Mouse (Mus musculus): ENCODE data around the gene Klra17. TPM values are rescaled to one million over a fixed set of nuclear protein-coding genes. Genes with fewer than 3 reads are reported as not detected.
"Not testable (repeated sequence)": the region's sequence is repeated elsewhere in the genome, so short reads cannot be mapped to it uniquely, and the experiment has no call there.

The Klra17 gene
- total RNA-seq (2014; rRNA removed), result 0.09 and 0.34 TPM in 2 replicates
- polyA plus RNA-seq (2012; rRNA removed), result not detected in 2 replicates

GRCm38 (mm10) chr6:129876549-129876948 is at the start of gene Klra17:
Klra17 (minus strand) TSS chr6:129876672.
- peak; percentile 1 for DNase-seq (ENCODE audit: extremely low read depth, low read depth, low spot score)
- 34% methylated on average over 1 of the region's 1 CpGs for WGBS
- Histone ChIP-seq H3K9ac (ENCODE audit: low read depth, low read length) (no peak within 1 kb of the TSS), H3K27ac (replicated peaks; ENCODE audit: insufficient read depth, low read depth, low read length) (no peak within 1 kb of the TSS), H3K27me3 (ENCODE audit: control insufficient read depth, insufficient read depth, low read length) (no peaks in the 10 kb centered on the region), H3K79me2 (ENCODE audit: control insufficient read depth, insufficient read depth, low read length) (no peaks in the 10 kb centered on the region), H3K4me1 (ENCODE audit: control insufficient read depth, insufficient read depth, low read length) (no peaks in the 10 kb centered on the region), H3K36me3 (ENCODE audit: control insufficient read depth, insufficient read depth, low read length) (no peaks in the 10 kb centered on the region), H3K4me3 (ENCODE audit: insufficient read depth, low read depth, low read length) (no peak within 1 kb of the TSS)
- TF ChIP-seq CTCF (IDR thresholded peaks at IDR 0.05; ENCODE audit: low read depth, low read length), result no peak
- TF ChIP-seq POLR2A (IDR thresholded peaks at IDR 0.05; ENCODE audit: extremely low read depth, insufficient read depth, low read length), result no peak

DNA sequence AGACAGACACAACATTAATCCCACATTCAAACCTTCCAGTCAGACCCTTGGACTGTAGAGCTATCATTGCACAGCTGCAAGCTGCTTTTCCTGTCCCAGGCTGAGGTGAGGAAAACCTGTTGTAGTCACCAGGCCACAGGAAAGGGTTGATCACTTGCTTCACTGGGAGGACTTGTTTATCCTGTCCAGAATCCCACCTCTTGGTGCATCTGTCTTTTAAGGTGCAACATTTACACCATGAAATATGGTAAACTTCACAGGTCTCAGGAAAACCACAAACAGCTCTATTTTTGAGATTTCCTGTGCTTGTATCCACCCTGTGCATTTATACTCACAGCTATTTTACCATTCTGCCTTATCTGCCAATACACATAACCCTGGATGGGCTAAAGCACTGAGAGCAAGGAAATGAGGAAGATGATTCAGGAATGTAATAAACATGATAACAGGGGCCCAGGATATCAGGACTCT is 41.0 kb upstream of the Klra17 start, which contains the start of gene Klra5:
Gene Klra5 (minus strand): TSS at position 175 of the 471 bp plus-strand sequence.
- not testable (repeated sequence) for H3K79me2 ChIP-seq (ENCODE audit: control insufficient read depth, insufficient read depth, low read length); H3K4me3 ChIP-seq (ENCODE audit: insufficient read depth, low read depth, low read length); H3K36me3 ChIP-seq (ENCODE audit: control insufficient read depth, insufficient read depth, low read length); H3K27me3 ChIP-seq (ENCODE audit: control insufficient read depth, insufficient read depth, low read length); H3K4me1 ChIP-seq (ENCODE audit: control insufficient read depth, insufficient read depth, low read length); DNase-seq (ENCODE audit: extremely low read depth, low read depth, low spot score); H3K27ac ChIP-seq (replicated peaks; ENCODE audit: insufficient read depth, low read depth, low read length); H3K9ac ChIP-seq (ENCODE audit: low read depth, low read length)

DNA sequence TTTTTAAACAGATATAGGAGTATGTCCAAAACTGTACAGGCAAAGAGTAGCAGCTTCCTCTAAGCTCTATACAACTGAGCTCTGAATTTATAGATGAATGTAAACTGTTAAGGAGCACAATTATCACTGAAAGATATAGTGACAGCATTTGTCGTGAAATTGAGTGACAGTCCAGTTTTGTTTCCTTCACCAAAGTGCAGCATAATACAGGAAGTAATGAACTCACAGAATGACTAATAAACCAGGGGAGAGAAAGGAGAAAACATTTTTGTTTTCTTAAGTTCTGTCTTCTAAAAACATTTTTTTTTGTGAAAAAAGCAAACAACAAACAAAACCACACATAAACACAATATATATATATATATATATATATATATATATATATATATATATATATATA is 40.5 kb upstream of the Klra17 start:
- DNase-seq (ENCODE audit: extremely low read depth, low read depth, low spot score), result no peak
- Histone ChIP-seq H3K27ac (replicated peaks; ENCODE audit: insufficient read depth, low read depth, low read length) (no peak overlapping the region), H3K9ac (ENCODE audit: low read depth, low read length) (no peak overlapping the region), H3K4me3 (ENCODE audit: insufficient read depth, low read depth, low read length) (no peak overlapping the region), H3K36me3 (ENCODE audit: control insufficient read depth, insufficient read depth, low read length) (no peaks in the 10 kb centered on the region), H3K79me2 (ENCODE audit: control insufficient read depth, insufficient read depth, low read length) (no peaks in the 10 kb centered on the region), H3K27me3 (ENCODE audit: control insufficient read depth, insufficient read depth, low read length) (no peaks in the 10 kb centered on the region), H3K4me1 (ENCODE audit: control insufficient read depth, insufficient read depth, low read length) (no peaks in the 10 kb centered on the region)
- no peak for TF ChIP-seq POLR2A (IDR thresholded peaks at IDR 0.05; ENCODE audit: extremely low read depth, insufficient read depth, low read length)
- no peak for TF ChIP-seq CTCF (IDR thresholded peaks at IDR 0.05; ENCODE audit: low read depth, low read length)
- WGBS, result 76% methylated on average over 1 of the region's 1 CpGs

- TF ChIP-seq CTCF (IDR thresholded peaks at IDR 0.05; ENCODE audit: low read depth, low read length) (no peak), POLR2A (IDR thresholded peaks at IDR 0.05; ENCODE audit: extremely low read depth, insufficient read depth, low read length) (no peak)
- Histone ChIP-seq H3K4me3 (ENCODE audit: insufficient read depth, low read depth, low read length) (no peak overlapping the region), H3K9ac (ENCODE audit: low read depth, low read length) (no peak overlapping the region), H3K36me3 (ENCODE audit: control insufficient read depth, insufficient read depth, low read length) (no peaks in the 10 kb centered on the region), H3K27ac (replicated peaks; ENCODE audit: insufficient read depth, low read depth, low read length) (no peak overlapping the region), H3K79me2 (ENCODE audit: control insufficient read depth, insufficient read depth, low read length) (no peaks in the 10 kb centered on the region), H3K27me3 (ENCODE audit: control insufficient read depth, insufficient read depth, low read length) (no peaks in the 10 kb centered on the region), H3K4me1 (ENCODE audit: control insufficient read depth, insufficient read depth, low read length) (no peaks in the 10 kb centered on the region)
- 78% methylated on average over 2 of the region's 2 CpGs for WGBS
- DNase-seq (ENCODE audit: extremely low read depth, low read depth, low spot score), result no peak
Measured at GRCm38 (mm10) chr6:129882525-129882924, 6.1 kb upstream of the Klra17 start.

GRCm38 (mm10) chr6:129862349-129862748 is 14.1 kb downstream of the Klra17 start, which contains the start of gene Gm17631:
Gm17631 (plus strand) TSS chr6:129862649.
- H3K27ac ChIP-seq (replicated peaks; ENCODE audit: insufficient read depth, low read depth, low read length); H3K36me3 ChIP-seq (ENCODE audit: control insufficient read depth, insufficient read depth, low read length); H3K4me1 ChIP-seq (ENCODE audit: control insufficient read depth, insufficient read depth, low read length); H3K27me3 ChIP-seq (ENCODE audit: control insufficient read depth, insufficient read depth, low read length); H3K4me3 ChIP-seq (ENCODE audit: insufficient read depth, low read depth, low read length); DNase-seq (ENCODE audit: extremely low read depth, low read depth, low spot score); H3K79me2 ChIP-seq (ENCODE audit: control insufficient read depth, insufficient read depth, low read length); H3K9ac ChIP-seq (ENCODE audit: low read depth, low read length): not testable (repeated sequence)
- WGBS, result no CpG with 5 or more reads among the region's 3 CpGs

DNA sequence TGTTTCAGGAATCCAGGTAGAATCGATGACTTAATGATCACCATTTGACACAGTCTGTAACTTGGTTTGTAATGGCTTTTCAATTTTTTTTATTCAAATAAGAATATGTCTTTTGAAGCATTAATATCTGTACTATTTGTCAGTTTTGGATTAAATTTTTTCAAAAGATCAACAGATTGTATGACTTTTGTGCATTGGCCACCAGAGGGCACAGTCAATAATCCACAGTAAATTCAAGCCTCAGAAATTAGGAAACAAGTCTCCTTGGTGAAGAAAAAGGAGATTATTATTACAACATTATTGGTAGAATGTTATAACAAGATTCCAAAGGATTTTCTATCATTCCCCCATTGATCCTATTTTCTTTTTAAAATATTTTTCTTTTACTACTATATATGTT is 50.9 kb downstream of the Klra17 start:
- whole genome bisulfite sequencing, result 86% methylated on average over 1 of the region's 1 CpGs
- Histone ChIP-seq H3K9ac (ENCODE audit: low read depth, low read length) (no peak overlapping the region), H3K4me3 (ENCODE audit: insufficient read depth, low read depth, low read length) (no peak overlapping the region), H3K79me2 (ENCODE audit: control insufficient read depth, insufficient read depth, low read length) (no peaks in the 10 kb centered on the region), H3K27me3 (ENCODE audit: control insufficient read depth, insufficient read depth, low read length) (no peaks in the 10 kb centered on the region), H3K36me3 (ENCODE audit: control insufficient read depth, insufficient read depth, low read length) (no peaks in the 10 kb centered on the region), H3K27ac (replicated peaks; ENCODE audit: insufficient read depth, low read depth, low read length) (no peak overlapping the region), H3K4me1 (ENCODE audit: control insufficient read depth, insufficient read depth, low read length) (no peaks in the 10 kb centered on the region)
- DNase-seq (ENCODE audit: extremely low read depth, low read depth, low spot score), result no peak
- TF ChIP-seq POLR2A (IDR thresholded peaks at IDR 0.05; ENCODE audit: extremely low read depth, insufficient read depth, low read length) (no peak), CTCF (IDR thresholded peaks at IDR 0.05; ENCODE audit: low read depth, low read length) (no peak)

Data from liver, adult 2 months (tissue).